Mouse (Mus musculus): Measurements from ENCODE around the gene Mocs3. TPM values are rescaled to one million over a fixed set of nuclear protein-coding genes. Genes with fewer than 3 reads are reported as not detected.

Gene Mocs3
- polyA plus RNA-seq, 2 experiments = 3.6 to 4.5 TPM

- ATAC-seq (ENCODE audit: insufficient read depth) = no peak
- no peak for DNase-seq (ENCODE audit: low read depth in 3 of 3, low spot score in 3 of 3)
- H3K36me3 ChIP-seq (replicated peaks; ENCODE audit: control insufficient read depth, insufficient read depth, low read depth) = peaks cover 38% of the 10 kb centered on the region
- 85% methylated on average over 4 of the region's 4 CpGs for WGBS (ENCODE audit: insufficient replicate concordance)
- H3K27me3 ChIP-seq (ENCODE audit: control insufficient read depth, insufficient read depth, low read length) = no peaks in the 10 kb centered on the region
- H3K4me2 ChIP-seq (ENCODE audit: low read depth) = no peak overlapping the region
- TF ChIP-seq EP300 (IDR thresholded peaks at IDR 0.05; ENCODE audit: low read depth) = no peak
- no peak for TF ChIP-seq CTCF (IDR thresholded peaks at IDR 0.05; ENCODE audit: low read depth)
- H3K4me1 ChIP-seq (replicated peaks; ENCODE audit: control insufficient read depth in 2 of 2, insufficient read depth in 2 of 2, low read length in 1 of 2) = peaks cover 7 to 28% of the 10 kb centered on the region in 2 experiments
- no peak overlapping the region for H3K9ac ChIP-seq (replicated peaks)
- H3K27ac ChIP-seq = no peak overlapping the region
- H3K4me3 ChIP-seq (ENCODE audit: insufficient read depth in 1 of 2, low read depth in 2 of 2, low read length in 2 of 2) = no peak overlapping the region
- no peaks in the 10 kb centered on the region for H3K9me3 ChIP-seq (ENCODE audit: control insufficient read depth, low read length)
Measured at GRCm38 (mm10) chr2:168199476-168199875, 30.9 kb upstream of the Mocs3 start.

GRCm38 (mm10) chr2:168200014-168200691, 30.3 kb upstream of the Mocs3 start:
- TF ChIP-seq CTCF (IDR thresholded peaks at IDR 0.05; ENCODE audit: low read depth) = no peak
- ATAC-seq (ENCODE audit: insufficient read depth) (no peak), DNase-seq (ENCODE audit: low read depth in 3 of 3, low spot score in 3 of 3) (peak in 1 of 3 experiments; percentile 13)
- Histone ChIP-seq H3K9ac (replicated peaks) (no peak overlapping the region), H3K27me3 (ENCODE audit: control insufficient read depth, insufficient read depth, low read length) (no peaks in the 10 kb centered on the region), H3K4me1 (replicated peaks; ENCODE audit: control insufficient read depth in 2 of 2, insufficient read depth in 2 of 2, low read length in 1 of 2) (peaks cover 7 to 34% of the 10 kb centered on the region in 2 experiments), H3K36me3 (replicated peaks; ENCODE audit: control insufficient read depth, insufficient read depth, low read depth) (peaks cover 38% of the 10 kb centered on the region), H3K27ac (no peak overlapping the region), H3K4me3 (ENCODE audit: insufficient read depth in 1 of 2, low read depth in 2 of 2, low read length in 2 of 2) (no peak overlapping the region), H3K9me3 (ENCODE audit: control insufficient read depth, low read length) (no peaks in the 10 kb centered on the region), H3K4me2 (ENCODE audit: low read depth) (no peak overlapping the region)
- 58% methylated on average over 4 of the region's 5 CpGs for WGBS (ENCODE audit: insufficient replicate concordance)

- Histone ChIP-seq H3K4me3 (ENCODE audit: insufficient read depth in 1 of 2, low read depth in 2 of 2, low read length in 2 of 2) (peak overlapping the region; percentile 77 to 98; a peak in 3 of 4 replicates), H3K27me3 (ENCODE audit: control insufficient read depth, insufficient read depth, low read length) (no peaks in the 10 kb centered on the region), H3K9ac (replicated peaks) (no peak overlapping the region), H3K9me3 (ENCODE audit: control insufficient read depth, low read length) (no peaks in the 10 kb centered on the region), H3K4me1 (replicated peaks; ENCODE audit: control insufficient read depth in 2 of 2, insufficient read depth in 2 of 2, low read length in 1 of 2) (peaks cover 7 to 32% of the 10 kb centered on the region in 2 experiments), H3K36me3 (replicated peaks; ENCODE audit: control insufficient read depth, insufficient read depth, low read depth) (peaks cover 18% of the 10 kb centered on the region), H3K4me2 (ENCODE audit: low read depth) (peak overlapping the region; percentile 93), H3K27ac (no peak overlapping the region)
- 79% methylated on average over 8 of the region's 8 CpGs for WGBS (ENCODE audit: insufficient replicate concordance)
- ATAC-seq (ENCODE audit: insufficient read depth) (no peak), DNase-seq (ENCODE audit: low read depth in 3 of 3, low spot score in 3 of 3) (no peak)
- TF ChIP-seq EP300 (IDR thresholded peaks at IDR 0.05; ENCODE audit: low read depth) (no peak), CTCF (IDR thresholded peaks at IDR 0.05; ENCODE audit: low read depth) (0 out of 2 replicates have a peak, but pooled peaks have one; percentile 12)
Measured at GRCm38 (mm10) chr2:168204476-168204999, 25.9 kb upstream of the Mocs3 start.

- TF ChIP-seq CTCF (IDR thresholded peaks at IDR 0.05; ENCODE audit: low read depth) (peak; percentile 99), EP300 (IDR thresholded peaks at IDR 0.05; ENCODE audit: low read depth) (no peak)
- ATAC-seq (ENCODE audit: insufficient read depth) (peak; percentile 55), DNase-seq (ENCODE audit: low read depth in 3 of 3, low spot score in 3 of 3) (peak; percentile 81 to 88 (median 87))
- Histone ChIP-seq H3K9ac (replicated peaks) (peak overlapping the region; percentile 96), H3K4me2 (ENCODE audit: low read depth) (peak overlapping the region; percentile 93), H3K27me3 (ENCODE audit: control insufficient read depth, insufficient read depth, low read length) (no peaks in the 10 kb centered on the region), H3K27ac (peak overlapping the region; percentile 84), H3K9me3 (ENCODE audit: control insufficient read depth, low read length) (no peaks in the 10 kb centered on the region), H3K4me3 (ENCODE audit: insufficient read depth in 1 of 2, low read depth in 2 of 2, low read length in 2 of 2) (peak overlapping the region; percentile 77 to 98), H3K4me1 (replicated peaks; ENCODE audit: control insufficient read depth in 2 of 2, insufficient read depth in 2 of 2, low read length in 1 of 2) (peaks cover 7 to 30% of the 10 kb centered on the region in 2 experiments), H3K36me3 (replicated peaks; ENCODE audit: control insufficient read depth, insufficient read depth, low read depth) (peaks cover 21% of the 10 kb centered on the region)
- 3% methylated on average over 6 of the region's 6 CpGs for WGBS (ENCODE audit: insufficient replicate concordance)
Measured at GRCm38 (mm10) chr2:168205265-168205664, 25.2 kb upstream of the Mocs3 start.
